Mouse (Mus musculus) layer of hippocampus, adult 9-11 months (tissue): ENCODE data around the gene Gm20683.
"Not testable (repeated sequence)": the region's sequence is repeated elsewhere in the genome, so short reads cannot be mapped to it uniquely, and the experiment has no call there.

Experiments used
- DNase-seq: peaks from one replicate; pipeline ENCODE4 v3.0.0; 2022

Gm20683 gene

GRCm38 (mm10) chr17:25873405-25874147 is 32.0 kb upstream of the Gm20683 start:
- DNase-seq, result no peak

DNA sequence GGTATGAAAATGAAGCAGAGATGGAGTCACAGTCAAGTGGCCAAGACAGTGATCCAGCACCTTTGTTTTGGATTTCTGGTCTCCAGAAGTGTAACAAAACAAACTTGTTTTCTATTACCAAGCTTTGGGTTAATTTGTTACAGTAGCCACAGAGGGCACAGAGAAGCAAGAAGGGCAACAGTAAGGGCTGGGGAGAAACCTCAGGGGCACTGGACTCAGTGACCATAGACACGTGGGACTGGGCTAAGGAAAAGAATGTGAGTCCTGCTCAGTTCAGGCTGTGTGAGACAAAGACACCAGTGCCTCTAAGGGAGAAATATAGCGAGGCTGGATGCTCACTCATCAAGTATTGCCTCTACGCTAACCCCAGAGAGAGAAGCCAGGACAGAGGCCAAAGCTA is 31.1 kb upstream of the Gm20683 start:
- no peak for DNase-seq

DNA sequence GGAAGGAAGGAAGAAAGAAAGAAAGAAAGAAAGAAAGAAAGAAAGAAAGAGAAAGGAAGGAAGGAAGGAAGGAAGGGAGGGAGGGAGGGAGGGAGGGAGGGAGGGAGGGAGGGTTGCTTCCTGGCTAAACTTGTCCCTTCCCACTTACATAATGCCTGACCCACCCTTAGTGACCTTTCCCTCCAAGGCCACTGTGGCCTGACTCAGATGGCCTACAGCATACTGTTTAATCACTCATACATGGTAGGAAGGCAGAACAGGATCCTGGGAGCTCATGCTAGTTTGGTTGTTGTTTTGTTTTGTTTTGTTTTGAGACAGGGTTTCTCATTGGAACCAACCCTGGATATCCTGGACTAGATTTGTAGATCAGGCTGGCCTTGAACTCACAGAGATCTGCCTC is 30.0 kb upstream of the Gm20683 start:
- not testable (repeated sequence) for DNase-seq

GRCm38 (mm10) chr17:25869954-25870353 is 28.4 kb upstream of the Gm20683 start:
- no peak for DNase-seq

GRCm38 (mm10) chr17:25869498-25869897 is 27.9 kb upstream of the Gm20683 start:
- no peak for DNase-seq

DNA sequence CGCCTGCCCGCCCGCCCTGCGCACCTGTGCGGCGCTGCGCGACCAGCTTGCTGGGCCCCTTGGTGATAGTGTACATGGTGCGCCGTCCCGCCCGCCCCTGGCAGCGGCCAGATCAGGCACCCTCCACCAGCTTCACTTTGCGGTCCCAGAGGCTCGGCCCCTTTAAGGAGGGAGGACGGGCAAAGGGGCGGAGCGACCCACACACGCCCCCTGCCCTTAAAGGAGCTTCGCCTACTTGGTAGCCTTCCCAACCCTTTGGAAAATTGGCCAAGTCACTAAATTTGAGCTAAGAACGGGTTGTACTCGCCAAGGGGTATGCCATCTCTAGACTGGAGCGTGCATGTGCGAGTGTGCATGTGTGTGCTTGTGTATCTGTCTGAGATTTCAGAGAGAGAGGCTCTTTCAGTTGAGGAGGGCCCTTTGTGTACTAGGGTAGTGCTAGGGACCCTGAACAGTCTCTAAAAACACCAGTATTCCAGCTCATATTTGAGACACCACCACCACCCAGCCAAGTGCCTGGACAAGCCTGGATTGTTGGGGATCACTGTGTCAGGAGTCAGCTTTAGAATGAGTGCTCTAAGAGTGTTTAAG is 27.1 kb upstream of the Gm20683 start, which contains the start of gene Mcrip2:
TSS of gene Mcrip2 (minus strand) at position 164 of the 591 bp plus-strand sequence.
- peak; percentile 85 for DNase-seq

DNA sequence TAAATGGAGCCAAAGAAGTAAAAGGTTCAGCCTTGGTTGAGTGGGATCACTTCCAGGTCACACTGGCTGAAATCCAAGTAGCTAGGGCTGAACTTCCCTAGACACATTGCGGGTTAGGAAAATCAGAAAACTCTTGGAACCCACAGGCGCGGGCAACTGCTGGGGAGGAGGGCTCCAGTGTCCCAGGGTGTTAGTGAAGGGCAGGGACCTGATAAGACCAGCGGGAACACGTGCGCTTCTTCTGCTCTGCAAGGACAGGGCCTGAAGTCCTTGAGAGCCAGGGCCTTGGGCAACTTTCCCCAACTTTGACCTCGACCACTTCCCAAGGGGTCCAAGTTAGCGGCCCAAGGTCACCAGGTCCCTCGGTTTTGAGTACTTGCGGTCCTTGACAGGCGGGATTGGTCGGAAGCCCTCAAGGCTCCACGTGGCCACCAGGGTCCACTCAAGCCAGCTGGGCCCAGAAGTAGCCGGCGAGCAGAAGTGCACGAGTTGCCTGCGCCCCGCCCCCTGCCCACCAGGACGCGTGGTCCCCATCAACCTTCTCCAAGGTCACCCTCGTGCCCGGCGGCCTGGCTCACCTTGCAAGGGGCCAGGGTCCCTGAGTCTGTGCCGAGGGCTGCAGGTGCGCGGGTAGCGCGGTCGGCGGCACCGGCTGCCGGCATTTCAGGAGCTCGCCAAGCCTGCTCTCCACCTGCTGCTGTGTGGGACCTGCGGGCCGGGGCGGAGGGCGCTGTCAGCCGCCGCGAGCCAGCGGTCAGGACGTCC is 26.5 kb upstream of the Gm20683 start:
- DNase-seq, result no peak

DNA sequence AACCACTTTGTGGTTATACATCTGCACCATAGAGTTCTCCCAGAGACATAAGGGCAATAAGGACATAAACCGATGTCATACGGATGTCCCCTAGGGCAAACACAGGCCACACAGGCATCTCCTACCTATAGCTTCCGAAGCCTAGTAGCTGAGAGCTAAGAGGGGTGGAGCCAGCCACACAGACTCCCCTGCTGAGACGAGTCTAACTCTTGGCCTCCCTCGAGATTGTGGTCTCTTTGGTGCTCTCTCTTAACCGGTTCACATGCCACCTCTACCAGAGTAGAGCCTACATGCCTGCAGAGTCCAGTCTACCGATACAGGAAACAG is 25.9 kb upstream of the Gm20683 start:
- no peak for DNase-seq

DNA sequence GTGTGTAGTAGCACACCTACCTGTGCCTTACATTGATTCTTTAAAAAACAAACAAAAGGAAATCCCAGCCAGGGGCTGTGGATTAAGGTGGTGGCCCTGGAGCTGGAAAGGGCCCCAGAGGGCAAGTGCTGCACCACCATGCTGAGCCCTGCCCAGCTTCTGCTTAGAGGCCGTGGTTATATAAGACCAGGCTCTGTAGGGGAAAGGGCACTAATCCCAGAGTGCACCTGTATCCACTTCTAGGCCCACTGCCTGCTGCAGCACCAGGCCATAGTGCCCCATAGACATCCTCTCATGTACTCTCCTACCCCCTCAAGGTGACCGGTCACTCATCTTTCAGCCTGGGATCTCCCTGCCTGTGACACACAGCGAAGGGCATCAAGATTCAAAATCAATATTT is 24.6 kb upstream of the Gm20683 start:
- no peak for DNase-seq

GRCm38 (mm10) chr17:25865288-25865687 is 23.7 kb upstream of the Gm20683 start:
- no peak for DNase-seq

- DNase-seq, result no peak
Observed at GRCm38 (mm10) chr17:25864311-25864710, 22.7 kb upstream of the Gm20683 start.

DNA sequence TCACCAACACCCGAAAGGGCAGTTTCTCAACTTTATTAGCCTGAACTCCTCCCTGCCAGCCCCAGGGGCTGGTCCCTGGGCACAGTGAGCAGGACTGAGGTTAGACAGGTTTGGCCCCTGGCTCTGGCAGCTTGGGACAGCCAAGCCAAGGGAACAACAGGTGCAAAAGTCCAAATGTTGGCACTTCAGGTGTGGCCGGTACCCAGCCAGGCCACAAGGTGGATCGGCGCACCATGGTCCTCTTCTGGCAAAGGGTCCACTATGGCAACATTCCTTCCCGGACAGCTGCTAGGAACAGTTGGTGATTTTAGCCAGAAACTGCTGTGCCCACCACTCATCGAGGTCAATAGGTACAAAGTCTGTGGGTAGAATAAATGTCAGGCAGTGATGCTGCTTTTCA is 22.1 kb upstream of the Gm20683 start:
- DNase-seq, result no peak

DNA sequence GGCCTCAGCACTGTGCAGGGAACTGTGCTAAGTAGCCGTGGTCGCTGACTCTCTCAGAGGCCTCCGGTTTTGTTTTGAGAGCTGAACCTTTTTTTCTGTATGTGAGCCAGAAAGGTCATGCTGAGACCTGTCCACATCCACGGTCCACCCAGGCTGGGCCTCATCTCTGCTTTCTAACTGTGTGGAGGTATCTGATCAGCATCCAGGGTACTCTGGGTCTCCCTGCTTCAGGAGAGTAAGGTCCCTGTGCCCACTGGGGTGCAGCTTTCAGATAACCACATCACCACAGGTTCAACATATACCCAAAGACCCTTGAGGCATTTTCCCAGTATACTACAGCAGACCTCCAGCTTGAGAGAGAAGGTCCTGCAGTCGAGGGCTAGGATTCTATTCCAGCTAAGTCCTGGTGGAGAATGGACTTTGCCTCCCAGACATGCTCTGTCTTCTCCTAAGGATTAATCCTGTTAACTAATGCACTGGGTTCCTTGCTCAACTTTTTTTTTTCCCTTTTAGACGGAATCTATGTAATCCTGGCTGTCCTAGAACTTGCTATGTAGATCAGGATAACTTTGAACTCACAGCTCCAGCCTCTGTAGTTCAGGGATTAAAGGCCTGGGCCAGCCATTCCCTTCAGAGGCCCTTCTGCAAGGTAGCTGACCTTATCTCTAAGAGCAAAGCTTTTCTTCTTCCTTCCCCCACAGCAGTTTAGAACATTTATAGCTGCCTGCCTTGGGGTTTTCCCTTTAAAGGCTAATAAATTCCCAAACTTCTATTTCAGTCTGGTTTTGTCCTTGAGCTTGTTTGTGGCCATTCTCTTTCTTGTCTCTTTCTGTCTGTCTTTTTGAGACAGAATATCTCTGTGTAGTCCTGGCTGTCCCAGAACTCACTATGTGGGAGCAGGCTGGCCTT is 20.4 kb upstream of the Gm20683 start:
- DNase-seq, result no peak

DNA sequence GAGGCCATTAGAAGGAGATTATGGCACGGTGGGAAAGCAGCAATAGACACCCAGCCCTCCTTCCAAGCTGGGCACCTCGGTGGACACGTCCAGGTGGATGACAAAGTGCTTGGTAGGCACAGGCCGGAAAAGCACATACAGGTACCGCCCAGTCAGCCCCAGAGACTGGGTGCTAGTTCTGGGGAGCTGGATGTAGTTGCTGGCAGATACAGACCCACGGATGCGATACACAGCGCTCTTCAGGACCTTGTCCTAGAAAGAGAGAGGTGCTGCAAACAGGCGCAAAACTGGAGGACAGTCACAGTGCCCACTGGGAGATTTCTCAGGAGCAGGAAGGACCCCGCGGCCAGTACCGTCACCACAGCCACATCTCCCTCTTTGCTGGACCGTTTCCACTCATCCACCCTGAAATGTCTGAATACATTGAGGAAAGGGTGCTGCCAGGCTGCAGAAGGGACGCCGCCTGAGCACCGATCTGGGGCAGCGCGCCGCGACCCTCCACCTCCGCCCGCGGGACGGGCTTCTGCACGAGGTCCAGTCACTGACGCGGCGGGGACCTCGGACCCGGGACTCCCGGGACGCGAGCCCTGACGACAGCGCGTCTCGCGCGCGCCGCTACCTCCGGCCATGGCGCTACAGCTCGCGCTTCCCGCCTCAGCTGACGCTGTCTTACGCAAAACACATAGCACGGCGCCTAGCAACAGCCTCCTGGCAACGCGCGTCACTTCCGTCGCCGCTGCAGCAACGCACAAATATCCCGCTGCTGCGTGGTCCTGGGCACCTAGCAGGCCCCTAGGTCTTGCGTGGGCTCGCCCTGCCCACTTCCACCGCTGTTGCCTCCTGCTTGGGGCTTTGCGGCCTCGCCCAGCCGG is 19.5 kb upstream of the Gm20683 start, which contains the start of gene Wdr90:
TSS of gene Wdr90 (minus strand) at position 670 of the 872 bp plus-strand sequence.
- peak; percentile 95 for DNase-seq

GRCm38 (mm10) chr17:25860229-25860628 is 18.7 kb upstream of the Gm20683 start:
- no peak for DNase-seq

- peak; percentile 97 for DNase-seq
Observed at GRCm38 (mm10) chr17:25844396-25844901, 2.9 kb upstream of the Gm20683 start, which contains the start of gene Rhot2. Gene Rhot2 (minus strand): TSS chr17:25844851.

DNA sequence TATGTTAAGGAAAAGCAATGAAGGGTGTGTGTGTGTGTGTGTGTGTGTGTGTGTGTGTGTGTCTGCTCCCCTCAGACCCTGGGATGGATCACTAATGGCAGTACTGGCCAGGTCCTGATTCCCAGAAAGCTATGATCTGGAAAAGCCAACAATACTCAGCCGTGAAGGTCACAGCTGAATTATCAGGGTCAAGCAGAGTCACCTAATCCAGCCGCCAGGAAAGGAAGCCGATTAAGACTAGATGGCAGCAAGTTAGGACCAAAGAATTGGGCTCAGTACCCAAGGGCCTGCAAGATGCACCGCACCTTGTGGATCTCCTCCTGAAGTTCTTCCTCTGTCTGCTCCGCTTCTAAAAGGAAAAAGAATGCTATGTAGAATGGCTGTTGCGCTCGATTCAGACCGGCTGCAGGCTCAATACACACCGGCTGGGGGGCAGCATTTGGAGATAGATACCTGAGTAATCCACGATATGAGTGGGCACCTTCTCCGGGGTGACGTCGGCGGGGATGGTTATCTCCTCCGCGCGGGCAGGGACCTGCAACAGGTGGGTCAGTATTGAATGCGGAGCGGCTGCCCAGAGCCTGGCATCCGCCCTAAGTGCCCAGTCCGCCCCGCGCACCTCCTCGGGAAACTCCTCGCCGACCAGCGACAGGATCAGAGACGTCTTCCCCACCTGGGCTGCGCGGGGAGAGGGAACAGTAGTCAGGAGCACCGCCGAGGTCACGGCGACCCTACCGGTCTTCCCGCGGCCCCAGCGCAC is 2.3 kb upstream of the Gm20683 start:
- DNase-seq, result no peak

DNA sequence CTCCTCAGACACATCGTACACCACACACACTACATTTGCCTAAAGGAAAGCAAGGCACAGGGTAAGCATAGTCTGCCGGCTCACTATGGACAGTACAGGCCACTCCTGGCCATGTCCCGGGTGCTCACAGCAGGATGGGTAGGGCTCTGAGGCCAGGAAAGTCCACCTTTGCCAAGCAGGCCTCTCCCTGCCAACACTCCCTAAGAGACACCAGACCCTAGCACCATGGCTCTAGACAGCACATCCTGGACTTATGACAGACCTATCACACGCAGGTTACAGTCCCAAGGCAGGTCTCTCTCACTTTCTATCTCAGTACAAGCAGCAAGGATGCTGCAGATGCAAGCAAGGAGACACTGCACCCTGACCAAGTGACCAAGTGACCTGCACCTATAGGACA is 1.6 kb upstream of the Gm20683 start:
- DNase-seq, result no peak

DNA sequence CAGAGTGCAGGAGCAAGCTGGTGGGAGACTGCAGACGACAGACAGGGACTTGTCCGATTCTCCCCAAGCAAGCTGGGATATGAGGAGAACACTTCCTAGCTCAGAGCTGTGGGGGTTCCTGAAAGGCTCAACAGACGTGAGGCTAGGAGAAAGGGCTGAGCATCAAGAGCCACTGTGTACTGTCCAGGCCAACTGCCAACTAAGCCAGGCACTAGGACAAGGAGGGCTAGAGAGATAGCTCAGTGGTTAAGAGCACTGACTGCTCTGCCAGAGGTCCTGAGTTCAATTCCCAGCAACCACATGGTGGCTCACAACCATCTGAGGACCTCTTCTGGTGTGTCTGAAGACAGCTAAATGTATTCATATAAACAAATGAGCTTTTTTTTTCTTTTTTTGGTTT is 946 bp upstream of the Gm20683 start:
- no peak for DNase-seq

DNA sequence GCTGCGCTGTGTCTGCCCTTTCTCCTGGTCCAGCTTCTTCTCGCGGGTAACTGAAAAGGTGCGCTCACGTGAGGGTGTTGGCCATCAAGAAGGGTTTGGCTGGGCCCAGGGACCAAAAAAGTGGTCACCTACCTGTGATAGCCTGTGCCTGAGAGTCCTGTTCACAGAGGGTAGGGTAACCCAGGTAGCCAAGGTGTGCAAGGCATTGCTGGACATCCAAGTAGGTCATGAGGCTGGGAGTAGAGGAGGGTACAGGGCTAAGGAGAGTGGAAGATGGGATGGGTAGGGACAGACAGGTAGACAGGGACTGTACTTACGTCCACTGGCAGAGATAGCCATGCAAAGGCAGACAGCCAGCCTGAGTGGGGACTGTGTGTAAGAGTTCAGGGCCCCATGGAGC is 1.0 kb downstream of the Gm20683 start:
- no peak for DNase-seq
